Mouse (Mus musculus): ENCODE measurements around the gene Tubb2b. TPM values are rescaled to one million over a fixed set of nuclear protein-coding genes. Genes with fewer than 3 reads are reported as not detected.
A peak's percentile ranks its signal among the peaks of the same experiment; 100 is the strongest.

The Tubb2b gene
- polyA plus RNA-seq, 1 experiment = not detected

- 16% methylated on average over 3 of the region's 3 CpGs for WGBS
- peaks cover 7% of the 10 kb centered on the region for H3K4me1 ChIP-seq (ENCODE audit: control insufficient read depth, insufficient read depth, low read length)
- H3K4me3 ChIP-seq (ENCODE audit: insufficient read depth, low read depth, low read length) = 0 out of 2 replicates have a peak overlapping the region, but pooled peaks have one; percentile 4
- TF ChIP-seq POLR2A (IDR thresholded peaks at IDR 0.05; ENCODE audit: insufficient read depth, low read depth, low read length) = no peak
- TF ChIP-seq CTCF (IDR thresholded peaks at IDR 0.05; ENCODE audit: insufficient read depth, low read depth, low read length) = no peak
- H3K27ac ChIP-seq (ENCODE audit: insufficient read depth, low read depth, low read length) = no peak overlapping the region
These were observed 24.6 kb upstream of the Tubb2b start for GRCm38 (mm10) chr13:34154931-34155272.

GRCm38 (mm10) chr13:34154217-34154930 lies 24.1 kb upstream of the Tubb2b start:
- H3K4me1 ChIP-seq (ENCODE audit: control insufficient read depth, insufficient read depth, low read length) = peaks cover 7% of the 10 kb centered on the region
- 17% methylated on average over 13 of the region's 13 CpGs for WGBS
- no peak overlapping the region for H3K27ac ChIP-seq (ENCODE audit: insufficient read depth, low read depth, low read length)
- TF ChIP-seq CTCF (IDR thresholded peaks at IDR 0.05; ENCODE audit: insufficient read depth, low read depth, low read length) = 0 out of 2 replicates have a peak, but pooled peaks have one; percentile 12
- TF ChIP-seq POLR2A (IDR thresholded peaks at IDR 0.05; ENCODE audit: insufficient read depth, low read depth, low read length) = no peak
- 0 out of 2 replicates have a peak overlapping the region, but pooled peaks have one; percentile 4 for H3K4me3 ChIP-seq (ENCODE audit: insufficient read depth, low read depth, low read length)

GRCm38 (mm10) chr13:34153254-34154011 lies 23.2 kb upstream of the Tubb2b start:
- peaks cover 9% of the 10 kb centered on the region for H3K4me1 ChIP-seq (ENCODE audit: control insufficient read depth, insufficient read depth, low read length)
- 63% methylated on average over 5 of the region's 5 CpGs for WGBS
- H3K27ac ChIP-seq (ENCODE audit: insufficient read depth, low read depth, low read length) = no peak overlapping the region
- TF ChIP-seq CTCF (IDR thresholded peaks at IDR 0.05; ENCODE audit: insufficient read depth, low read depth, low read length) (no peak), POLR2A (IDR thresholded peaks at IDR 0.05; ENCODE audit: insufficient read depth, low read depth, low read length) (no peak)
- no peak overlapping the region for H3K4me3 ChIP-seq (ENCODE audit: insufficient read depth, low read depth, low read length)

- Histone ChIP-seq H3K4me1 (ENCODE audit: control insufficient read depth, insufficient read depth, low read length) (peaks cover 9% of the 10 kb centered on the region), H3K4me3 (ENCODE audit: insufficient read depth, low read depth, low read length) (no peak overlapping the region), H3K27ac (ENCODE audit: insufficient read depth, low read depth, low read length) (no peak overlapping the region)
- TF ChIP-seq CTCF (IDR thresholded peaks at IDR 0.05; ENCODE audit: insufficient read depth, low read depth, low read length) (no peak), POLR2A (IDR thresholded peaks at IDR 0.05; ENCODE audit: insufficient read depth, low read depth, low read length) (no peak)
- 82% methylated on average over 7 of the region's 7 CpGs for WGBS
These were observed 22.4 kb upstream of the Tubb2b start for GRCm38 (mm10) chr13:34152695-34153094.

- 93% methylated on average over 1 of the region's 1 CpGs for WGBS
- peaks cover 9% of the 10 kb centered on the region for H3K4me1 ChIP-seq (ENCODE audit: control insufficient read depth, insufficient read depth, low read length)
These were observed 21.2 kb upstream of the Tubb2b start for GRCm38 (mm10) chr13:34151425-34151824.

GRCm38 (mm10) chr13:34150271-34151027 lies 20.2 kb upstream of the Tubb2b start:
- Histone ChIP-seq H3K4me1 (ENCODE audit: control insufficient read depth, insufficient read depth, low read length) (peaks cover 9% of the 10 kb centered on the region), H3K4me3 (ENCODE audit: insufficient read depth, low read depth, low read length) (peak overlapping the region; percentile 56), H3K27ac (ENCODE audit: insufficient read depth, low read depth, low read length) (peak overlapping the region; percentile 86)
- 15% methylated on average over 19 of the region's 19 CpGs for WGBS
- no peak for TF ChIP-seq CTCF (IDR thresholded peaks at IDR 0.05; ENCODE audit: insufficient read depth, low read depth, low read length)
- no peak for TF ChIP-seq POLR2A (IDR thresholded peaks at IDR 0.05; ENCODE audit: insufficient read depth, low read depth, low read length)

More at GRCm38 (mm10) chr13:34151425-34151824, 21.2 kb upstream of the Tubb2b start:
- Histone ChIP-seq H3K4me3 (ENCODE audit: insufficient read depth, low read depth, low read length) (no peak overlapping the region), H3K27ac (ENCODE audit: insufficient read depth, low read depth, low read length) (no peak overlapping the region)
- TF ChIP-seq CTCF (IDR thresholded peaks at IDR 0.05; ENCODE audit: insufficient read depth, low read depth, low read length) (no peak), POLR2A (IDR thresholded peaks at IDR 0.05; ENCODE audit: insufficient read depth, low read depth, low read length) (no peak)

GRCm38 (mm10) chr13:34149463-34150176 lies 19.4 kb upstream of the Tubb2b start:
- Histone ChIP-seq H3K4me1 (ENCODE audit: control insufficient read depth, insufficient read depth, low read length) (peaks cover 9% of the 10 kb centered on the region), H3K27ac (ENCODE audit: insufficient read depth, low read depth, low read length) (peak overlapping the region; percentile 86)
- WGBS = 43% methylated on average over 5 of the region's 5 CpGs

GRCm38 (mm10) chr13:34148767-34149392 lies 18.6 kb upstream of the Tubb2b start:
- Histone ChIP-seq H3K4me3 (ENCODE audit: insufficient read depth, low read depth, low read length) (peak overlapping the region; percentile 42), H3K27ac (ENCODE audit: insufficient read depth, low read depth, low read length) (peak overlapping the region; percentile 86), H3K4me1 (ENCODE audit: control insufficient read depth, insufficient read depth, low read length) (peaks cover 9% of the 10 kb centered on the region)
- TF ChIP-seq POLR2A (IDR thresholded peaks at IDR 0.05; ENCODE audit: insufficient read depth, low read depth, low read length) = no peak; the same call in 1 of the 2 replicates
- no peak for TF ChIP-seq CTCF (IDR thresholded peaks at IDR 0.05; ENCODE audit: insufficient read depth, low read depth, low read length)
- under 1% methylated on average over 23 of the region's 23 CpGs for WGBS

More at GRCm38 (mm10) chr13:34149463-34150176, 19.4 kb upstream of the Tubb2b start:
- no peak for TF ChIP-seq CTCF (IDR thresholded peaks at IDR 0.05; ENCODE audit: insufficient read depth, low read depth, low read length)
- TF ChIP-seq POLR2A (IDR thresholded peaks at IDR 0.05; ENCODE audit: insufficient read depth, low read depth, low read length) = no peak
- H3K4me3 ChIP-seq (ENCODE audit: insufficient read depth, low read depth, low read length) = peak overlapping the region; percentile 56; the same call in 1 of the 2 replicates
